Mouse (Mus musculus): ENCODE measurements around the gene Csnk1g1. TPM values are rescaled to one million over a fixed set of nuclear protein-coding genes. Genes with fewer than 3 reads are reported as not detected.

Gene Csnk1g1
- polyA plus RNA-seq, 1 experiment, result 69.5 TPM

DNA sequence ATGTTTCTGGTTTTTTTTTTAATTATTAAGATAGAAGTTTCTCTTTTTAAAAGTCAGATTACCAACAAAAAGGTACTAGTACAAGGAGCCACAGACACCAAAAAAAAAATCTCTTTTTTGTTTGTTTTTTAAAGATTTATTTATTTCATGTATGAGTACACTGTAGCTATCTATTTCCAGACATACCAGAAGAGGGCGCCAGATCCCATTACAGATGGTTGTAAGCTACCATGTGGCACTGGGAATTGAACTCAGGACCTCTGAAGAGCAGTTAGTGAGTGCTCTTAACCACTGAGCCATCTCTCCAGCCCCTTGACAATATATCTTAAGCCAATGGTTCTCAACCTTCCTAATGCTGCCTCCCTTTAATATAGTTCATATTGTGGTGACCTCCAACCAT lies 144.9 kb downstream of the Csnk1g1 start:
- Histone ChIP-seq H3K9ac (ENCODE audit: low read depth, poor library complexity, severe bottlenecking) (no peak overlapping the region), H3K4me1 (ENCODE audit: control insufficient read depth, insufficient read depth, low read length) (no peaks in the 10 kb centered on the region), H3K36me3 (ENCODE audit: control insufficient read depth, insufficient read depth, low read length, poor library complexity, severe bottlenecking) (no peaks in the 10 kb centered on the region), H3K27me3 (ENCODE audit: control insufficient read depth, insufficient read depth, low read length, poor library complexity, severe bottlenecking) (no peaks in the 10 kb centered on the region), H3K4me3 (ENCODE audit: low read depth, low read length) (no peak overlapping the region), H3K27ac (ENCODE audit: insufficient read depth, low read length) (no peak overlapping the region), H3K9me3 (replicated peaks; ENCODE audit: control insufficient read depth, insufficient read depth, low read length, poor library complexity, severe bottlenecking) (peaks cover 3% of the 10 kb centered on the region; the same call in 1 of the 2 replicates)
- TF ChIP-seq EP300 (IDR thresholded peaks at IDR 0.05; ENCODE audit: insufficient read depth, low read depth, low read length) (no peak), POLR2A (IDR thresholded peaks at IDR 0.05; ENCODE audit: insufficient read depth, low read length) (no peak), CTCF (IDR thresholded peaks at IDR 0.05; ENCODE audit: low read depth, low read length) (no peak)

DNA sequence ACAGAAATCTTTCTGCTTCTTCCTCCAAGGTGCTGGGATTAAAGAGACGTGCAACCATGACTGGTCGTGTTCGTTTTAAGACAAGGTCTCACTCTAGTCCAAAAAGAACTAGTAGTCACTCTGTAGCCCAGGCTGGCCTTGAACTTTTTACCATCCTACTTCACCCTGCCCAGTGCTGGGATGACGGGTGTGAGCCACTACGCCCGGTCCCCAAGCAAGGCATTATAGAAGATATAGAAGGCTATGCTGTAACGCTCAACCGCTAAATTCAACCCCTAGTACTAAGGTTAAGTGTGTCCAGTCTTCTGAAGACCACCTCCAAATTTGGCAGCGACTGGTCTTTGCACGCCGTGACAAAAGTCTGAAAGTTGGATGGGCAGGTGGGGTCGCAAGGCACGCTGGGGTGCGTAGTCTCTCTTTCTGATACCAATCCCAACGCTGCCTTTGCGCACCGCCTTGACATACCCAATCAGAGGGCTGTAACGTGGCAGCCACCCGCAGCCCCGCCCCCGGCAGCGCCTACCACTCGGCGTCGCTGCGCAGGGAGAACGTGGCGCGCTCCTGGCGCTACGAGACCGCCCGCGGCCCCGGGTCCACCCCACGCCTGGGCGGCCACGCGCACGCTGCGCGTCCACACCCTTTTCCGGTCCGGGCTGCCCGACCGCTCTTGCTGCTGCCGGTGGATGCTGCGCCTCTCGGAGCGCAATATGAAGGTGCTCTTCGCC lies 151.0 kb downstream of the Csnk1g1 start, which contains the start of gene Ppib:
Gene Ppib, plus strand, starts transcription at position 640 of the 725 bp plus-strand sequence.
- no peaks in the 10 kb centered on the region for H3K9me3 ChIP-seq (replicated peaks; ENCODE audit: control insufficient read depth, insufficient read depth, low read length, poor library complexity, severe bottlenecking)
- peak within 1 kb of the TSS; percentile 81 for H3K4me3 ChIP-seq (ENCODE audit: low read depth, low read length)
- TF ChIP-seq POLR2A (IDR thresholded peaks at IDR 0.05; ENCODE audit: insufficient read depth, low read length) (no peak), EP300 (IDR thresholded peaks at IDR 0.05; ENCODE audit: insufficient read depth, low read depth, low read length) (no peak), CTCF (IDR thresholded peaks at IDR 0.05; ENCODE audit: low read depth, low read length) (no peak)
- no peak within 1 kb of the TSS for H3K27ac ChIP-seq (ENCODE audit: insufficient read depth, low read length)
- H3K27me3 ChIP-seq (ENCODE audit: control insufficient read depth, insufficient read depth, low read length, poor library complexity, severe bottlenecking), result no peaks in the 10 kb centered on the region
- peaks cover 17% of the 10 kb centered on the region for H3K36me3 ChIP-seq (ENCODE audit: control insufficient read depth, insufficient read depth, low read length, poor library complexity, severe bottlenecking)
- H3K4me1 ChIP-seq (ENCODE audit: control insufficient read depth, insufficient read depth, low read length), result no peaks in the 10 kb centered on the region
- H3K9ac ChIP-seq (ENCODE audit: low read depth, poor library complexity, severe bottlenecking), result peak within 1 kb of the TSS; percentile 80

DNA sequence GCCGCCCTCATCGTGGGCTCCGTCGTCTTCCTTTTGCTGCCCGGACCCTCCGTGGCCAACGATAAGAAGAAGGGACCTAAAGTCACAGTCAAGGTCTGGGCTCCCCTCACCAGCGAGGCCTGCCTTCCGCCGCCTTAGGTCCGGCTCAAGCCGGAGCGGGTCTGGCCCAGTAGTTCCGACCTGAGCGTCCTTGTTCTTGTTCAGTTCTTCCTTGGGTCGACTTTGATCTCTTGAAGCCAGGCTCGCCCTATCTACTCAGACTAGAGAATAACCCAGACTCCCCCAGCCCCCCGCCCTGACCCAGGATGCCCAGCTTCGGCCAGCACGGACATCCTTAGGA lies 151.6 kb downstream of the Csnk1g1 start:
- H3K9me3 ChIP-seq (replicated peaks; ENCODE audit: control insufficient read depth, insufficient read depth, low read length, poor library complexity, severe bottlenecking), result no peaks in the 10 kb centered on the region
- H3K9ac ChIP-seq (ENCODE audit: low read depth, poor library complexity, severe bottlenecking), result peak overlapping the region; percentile 80
- H3K27me3 ChIP-seq (ENCODE audit: control insufficient read depth, insufficient read depth, low read length, poor library complexity, severe bottlenecking), result no peaks in the 10 kb centered on the region
- no peak overlapping the region for H3K27ac ChIP-seq (ENCODE audit: insufficient read depth, low read length)
- TF ChIP-seq CTCF (IDR thresholded peaks at IDR 0.05; ENCODE audit: low read depth, low read length) (no peak), POLR2A (IDR thresholded peaks at IDR 0.05; ENCODE audit: insufficient read depth, low read length) (no peak), EP300 (IDR thresholded peaks at IDR 0.05; ENCODE audit: insufficient read depth, low read depth, low read length) (no peak)
- H3K4me1 ChIP-seq (ENCODE audit: control insufficient read depth, insufficient read depth, low read length), result no peaks in the 10 kb centered on the region
- peak overlapping the region; percentile 80 for H3K4me3 ChIP-seq (ENCODE audit: low read depth, low read length)
- H3K36me3 ChIP-seq (ENCODE audit: control insufficient read depth, insufficient read depth, low read length, poor library complexity, severe bottlenecking), result peaks cover 19% of the 10 kb centered on the region

DNA sequence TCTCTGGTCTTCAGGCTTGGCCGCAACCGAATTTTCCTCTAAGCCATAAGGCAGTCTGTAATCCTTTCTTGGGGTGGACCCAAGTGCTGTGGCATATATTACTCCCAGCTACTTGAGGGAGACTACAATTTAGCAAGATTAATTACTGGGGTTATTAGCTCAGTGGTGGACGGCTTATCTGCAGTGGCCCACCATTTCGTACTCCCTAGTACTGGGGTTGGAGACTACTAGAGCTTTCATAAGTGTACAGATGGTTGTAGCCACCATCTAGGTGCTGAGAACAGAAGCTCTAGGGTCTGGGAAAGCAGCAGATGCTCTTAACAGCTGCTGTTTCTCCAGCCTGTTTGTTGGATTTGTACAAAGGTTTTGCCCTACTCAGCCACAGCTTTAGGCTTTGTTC lies 152.3 kb downstream of the Csnk1g1 start:
- Histone ChIP-seq H3K27me3 (ENCODE audit: control insufficient read depth, insufficient read depth, low read length, poor library complexity, severe bottlenecking) (no peaks in the 10 kb centered on the region), H3K9me3 (replicated peaks; ENCODE audit: control insufficient read depth, insufficient read depth, low read length, poor library complexity, severe bottlenecking) (no peaks in the 10 kb centered on the region), H3K36me3 (ENCODE audit: control insufficient read depth, insufficient read depth, low read length, poor library complexity, severe bottlenecking) (peaks cover 25% of the 10 kb centered on the region), H3K4me3 (ENCODE audit: low read depth, low read length) (peak overlapping the region; percentile 78), H3K27ac (ENCODE audit: insufficient read depth, low read length) (no peak overlapping the region), H3K9ac (ENCODE audit: low read depth, poor library complexity, severe bottlenecking) (peak overlapping the region; percentile 80), H3K4me1 (ENCODE audit: control insufficient read depth, insufficient read depth, low read length) (no peaks in the 10 kb centered on the region)
- no peak for TF ChIP-seq EP300 (IDR thresholded peaks at IDR 0.05; ENCODE audit: insufficient read depth, low read depth, low read length)

DNA sequence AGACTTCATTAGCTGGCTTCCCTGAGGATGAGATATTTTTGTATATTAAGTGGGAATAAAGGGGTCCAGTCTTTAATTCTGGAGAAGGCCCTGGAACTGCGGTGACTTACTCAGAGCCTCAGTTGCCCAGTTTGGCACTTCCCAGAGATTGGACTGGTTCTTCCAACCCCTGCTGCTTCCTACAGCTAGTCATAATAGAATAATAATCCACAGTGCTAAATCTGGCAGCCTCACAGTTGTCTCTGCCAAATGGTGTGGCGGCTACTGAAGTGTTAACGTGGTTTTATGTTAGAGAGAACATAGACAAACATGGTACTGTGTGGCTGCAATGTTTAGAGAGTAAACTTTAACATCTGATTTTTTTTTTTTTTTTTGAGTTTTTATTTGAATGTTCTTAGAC lies 152.9 kb downstream of the Csnk1g1 start:
- TF ChIP-seq POLR2A (IDR thresholded peaks at IDR 0.05; ENCODE audit: insufficient read depth, low read length) (no peak), CTCF (IDR thresholded peaks at IDR 0.05; ENCODE audit: low read depth, low read length) (no peak), EP300 (IDR thresholded peaks at IDR 0.05; ENCODE audit: insufficient read depth, low read depth, low read length) (no peak)
- Histone ChIP-seq H3K27ac (ENCODE audit: insufficient read depth, low read length) (no peak overlapping the region), H3K36me3 (ENCODE audit: control insufficient read depth, insufficient read depth, low read length, poor library complexity, severe bottlenecking) (peaks cover 29% of the 10 kb centered on the region), H3K27me3 (ENCODE audit: control insufficient read depth, insufficient read depth, low read length, poor library complexity, severe bottlenecking) (no peaks in the 10 kb centered on the region), H3K4me3 (ENCODE audit: low read depth, low read length) (no peak overlapping the region), H3K9ac (ENCODE audit: low read depth, poor library complexity, severe bottlenecking) (no peak overlapping the region), H3K4me1 (ENCODE audit: control insufficient read depth, insufficient read depth, low read length) (no peaks in the 10 kb centered on the region), H3K9me3 (replicated peaks; ENCODE audit: control insufficient read depth, insufficient read depth, low read length, poor library complexity, severe bottlenecking) (no peaks in the 10 kb centered on the region)

DNA sequence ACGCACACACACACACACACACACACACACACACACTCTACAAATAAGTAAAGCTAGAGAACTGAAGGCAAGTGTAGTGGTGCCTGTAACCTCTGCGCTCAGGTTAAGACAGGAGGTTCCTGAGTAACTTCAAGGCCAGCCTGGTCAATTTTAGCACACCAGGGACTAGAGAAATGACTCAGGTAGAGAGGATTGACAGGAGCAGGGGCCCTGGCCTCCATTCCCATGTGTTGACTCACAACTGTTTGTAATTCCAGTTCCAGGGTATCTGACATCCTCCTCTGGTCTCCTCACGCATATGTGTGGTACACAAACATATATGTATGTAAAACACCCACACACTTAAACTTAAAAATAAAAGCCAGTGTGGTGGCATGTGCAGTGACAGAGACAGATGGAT lies 154.7 kb downstream of the Csnk1g1 start:
- TF ChIP-seq EP300 (IDR thresholded peaks at IDR 0.05; ENCODE audit: insufficient read depth, low read depth, low read length) (no peak), POLR2A (IDR thresholded peaks at IDR 0.05; ENCODE audit: insufficient read depth, low read length) (no peak), CTCF (IDR thresholded peaks at IDR 0.05; ENCODE audit: low read depth, low read length) (no peak)
- Histone ChIP-seq H3K36me3 (ENCODE audit: control insufficient read depth, insufficient read depth, low read length, poor library complexity, severe bottlenecking) (peaks cover 29% of the 10 kb centered on the region), H3K9ac (ENCODE audit: low read depth, poor library complexity, severe bottlenecking) (no peak overlapping the region), H3K4me1 (ENCODE audit: control insufficient read depth, insufficient read depth, low read length) (peaks cover 2% of the 10 kb centered on the region), H3K4me3 (ENCODE audit: low read depth, low read length) (no peak overlapping the region), H3K27me3 (ENCODE audit: control insufficient read depth, insufficient read depth, low read length, poor library complexity, severe bottlenecking) (no peaks in the 10 kb centered on the region; the same call in 1 of the 2 replicates), H3K27ac (ENCODE audit: insufficient read depth, low read length) (no peak overlapping the region), H3K9me3 (replicated peaks; ENCODE audit: control insufficient read depth, insufficient read depth, low read length, poor library complexity, severe bottlenecking) (no peaks in the 10 kb centered on the region)
